Mouse (Mus musculus) right cerebral cortex, postnatal 4 days (tissue): ENCODE results near the gene Nt5dc1.
"Not testable (repeated sequence)": the region's sequence is repeated elsewhere in the genome, so short reads cannot be mapped to it uniquely, and the experiment has no call there.

ENCODE experiments used
- DNase-seq: peaks from one replicate; pipeline ENCODE4 v3.0.0-alpha.2; 2022

The Nt5dc1 gene

GRCm38 (mm10) chr10:34309915-34310685, 108.3 kb downstream of the Nt5dc1 start:
- no peak for DNase-seq

GRCm38 (mm10) chr10:34307070-34307469, 111.3 kb downstream of the Nt5dc1 start:
- DNase-seq: no peak

GRCm38 (mm10) chr10:34300368-34300767, 118.0 kb downstream of the Nt5dc1 start:
- DNase-seq: no peak

GRCm38 (mm10) chr10:34297980-34298753, 120.2 kb downstream of the Nt5dc1 start:
- DNase-seq: no peak

GRCm38 (mm10) chr10:34297299-34297979, 120.9 kb downstream of the Nt5dc1 start, which contains the start of gene Tspyl4:
TSS of gene Tspyl4 (plus strand) at chr10:34297442.
- DNase-seq: peak; percentile 93

- no peak for DNase-seq
Observed at GRCm38 (mm10) chr10:34296911-34297298, 121.4 kb downstream of the Nt5dc1 start.

- peak; percentile 51 for DNase-seq
Observed at GRCm38 (mm10) chr10:34282420-34283238, 135.7 kb downstream of the Nt5dc1 start.

- DNase-seq: peak; percentile 97
Observed at GRCm38 (mm10) chr10:34281962-34282388, 136.4 kb downstream of the Nt5dc1 start, which contains the start of gene Tspyl1. TSS of gene Tspyl1 (plus strand) at chr10:34282190.

GRCm38 (mm10) chr10:34281211-34281961, 137.0 kb downstream of the Nt5dc1 start:
- DNase-seq: no peak

- peak; percentile 41 for DNase-seq
Observed at GRCm38 (mm10) chr10:34280591-34281175, 137.7 kb downstream of the Nt5dc1 start.

GRCm38 (mm10) chr10:34271681-34272080, 146.7 kb downstream of the Nt5dc1 start:
- peak; percentile 27 for DNase-seq

GRCm38 (mm10) chr10:34267312-34268070, 150.9 kb downstream of the Nt5dc1 start:
- DNase-seq: no peak

GRCm38 (mm10) chr10:34265106-34265505, 153.2 kb downstream of the Nt5dc1 start:
- no peak for DNase-seq

- DNase-seq: not testable (repeated sequence)
Observed at GRCm38 (mm10) chr10:34252833-34253232, 165.5 kb downstream of the Nt5dc1 start.

GRCm38 (mm10) chr10:34249594-34249993, 168.8 kb downstream of the Nt5dc1 start:
- DNase-seq: no peak

- no peak for DNase-seq
Observed at GRCm38 (mm10) chr10:34247757-34248156, 170.6 kb downstream of the Nt5dc1 start.

GRCm38 (mm10) chr10:34246106-34246505, 172.2 kb downstream of the Nt5dc1 start:
- DNase-seq: no peak

- no peak for DNase-seq
Observed at GRCm38 (mm10) chr10:34244745-34245144, 173.6 kb downstream of the Nt5dc1 start.

GRCm38 (mm10) chr10:34238536-34238935, 179.8 kb downstream of the Nt5dc1 start:
- DNase-seq: no peak
